Mouse (Mus musculus): ENCODE measurements around the gene Creb5. TPM values are rescaled to one million over a fixed set of nuclear protein-coding genes. Genes with fewer than 3 reads are reported as not detected.

The Creb5 gene
- total RNA-seq, 1 experiment from 2014 or later, result 3.4 TPM

DNA sequence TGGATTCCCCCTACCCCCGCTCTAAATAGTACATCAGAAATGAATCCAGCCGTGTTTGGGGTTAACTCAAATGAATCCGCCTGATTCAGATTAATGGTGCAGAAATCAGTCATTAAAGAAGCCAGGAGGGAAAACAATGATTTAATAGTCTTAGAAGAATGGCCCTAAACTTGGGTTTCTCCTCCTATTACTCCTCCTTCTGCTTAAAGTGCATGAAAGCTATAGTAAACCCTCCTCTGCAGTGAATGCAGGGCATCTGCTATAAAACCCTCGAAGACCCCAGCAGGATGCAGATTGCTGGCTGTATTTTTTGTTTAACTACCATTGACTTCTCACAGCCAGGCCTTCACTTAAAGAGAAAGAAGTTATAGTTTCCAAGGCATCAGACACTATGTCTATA, 307.2 kb downstream of the Creb5 start:
- DNase-seq, result no peak

DNA sequence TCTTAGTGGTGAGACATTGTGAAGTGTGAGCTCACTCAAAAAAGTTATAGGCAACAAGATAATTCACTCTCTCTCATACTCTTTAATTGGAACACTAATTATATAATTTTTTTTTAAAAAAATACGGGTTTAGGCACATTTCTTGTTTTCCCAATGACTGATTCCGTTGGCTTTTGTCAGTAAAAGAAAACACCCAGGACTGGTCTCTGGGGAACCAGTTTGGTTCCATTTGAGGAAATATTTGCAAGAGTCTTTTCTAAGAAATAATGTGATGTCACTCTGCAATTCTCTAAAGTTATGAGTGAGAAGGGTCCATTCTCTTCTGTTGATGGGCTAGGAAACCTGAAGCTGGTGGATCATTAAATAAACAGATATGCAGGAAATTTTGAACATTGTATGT, 309.3 kb downstream of the Creb5 start:
- DNase-seq, result no peak

DNA sequence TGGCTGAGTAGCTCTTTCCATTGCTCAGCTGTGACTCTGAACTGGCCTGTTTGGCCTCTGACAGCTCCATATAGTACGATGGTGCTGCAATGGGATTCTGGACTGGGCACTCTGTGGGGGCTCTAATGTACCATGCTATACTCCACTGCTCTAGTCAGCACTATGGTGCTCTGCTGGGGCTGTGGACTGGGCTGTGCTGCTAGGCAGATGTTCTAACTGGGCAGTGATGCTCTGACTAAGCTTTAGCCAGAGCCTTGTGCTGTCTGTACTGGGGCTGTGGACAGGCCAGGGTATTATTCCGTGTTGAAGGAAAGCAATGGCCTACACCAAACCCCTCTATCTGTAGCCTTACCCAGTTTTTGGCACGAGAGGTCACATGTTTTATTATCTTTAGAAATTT, 316.0 kb downstream of the Creb5 start:
- DNase-seq, result no peak

DNA sequence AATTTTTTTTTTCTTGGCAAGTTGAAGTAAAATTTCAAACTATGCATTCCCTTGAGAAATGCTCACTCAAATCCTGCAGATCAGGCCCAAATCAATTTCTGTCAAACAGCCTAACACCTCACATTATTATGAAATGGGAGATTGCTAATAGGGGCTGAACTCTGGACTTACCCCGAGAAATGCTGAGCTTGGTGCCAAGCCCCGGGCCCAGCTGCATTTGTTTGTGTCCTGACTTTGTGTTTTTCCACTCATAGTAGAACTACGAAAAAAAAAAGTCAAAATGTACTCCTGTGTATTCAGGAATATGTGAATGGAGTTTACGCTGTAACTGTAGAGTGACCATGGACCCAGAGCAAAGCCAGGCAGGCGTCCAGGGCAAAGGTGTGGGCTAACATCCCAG, 316.6 kb downstream of the Creb5 start:
- DNase-seq, result no peak

DNA sequence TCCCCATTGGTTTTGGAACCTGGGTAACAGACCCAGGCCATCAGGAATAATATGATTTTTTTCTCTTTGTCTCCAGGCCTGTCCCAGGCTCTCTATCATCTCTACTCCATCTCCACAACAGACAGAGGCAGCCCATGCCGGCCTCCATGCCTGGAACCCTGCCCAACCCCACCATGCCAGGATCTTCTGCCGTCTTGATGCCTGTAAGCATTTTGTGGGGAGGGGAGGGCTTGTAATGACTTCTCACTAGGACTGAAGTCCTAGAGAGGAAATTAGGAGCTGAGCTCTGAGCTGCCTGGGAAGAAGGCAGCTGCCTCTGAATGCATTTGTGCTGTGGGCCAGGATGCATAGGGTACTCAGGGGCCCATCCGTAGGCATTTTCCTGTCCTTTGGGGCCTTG, 317.3 kb downstream of the Creb5 start:
- no peak for DNase-seq

GRCm38 (mm10) chr6:53605184-53605583, 318.1 kb downstream of the Creb5 start:
- DNase-seq, result no peak

GRCm38 (mm10) chr6:53611451-53611945, 324.4 kb downstream of the Creb5 start:
- DNase-seq, result no peak

DNA sequence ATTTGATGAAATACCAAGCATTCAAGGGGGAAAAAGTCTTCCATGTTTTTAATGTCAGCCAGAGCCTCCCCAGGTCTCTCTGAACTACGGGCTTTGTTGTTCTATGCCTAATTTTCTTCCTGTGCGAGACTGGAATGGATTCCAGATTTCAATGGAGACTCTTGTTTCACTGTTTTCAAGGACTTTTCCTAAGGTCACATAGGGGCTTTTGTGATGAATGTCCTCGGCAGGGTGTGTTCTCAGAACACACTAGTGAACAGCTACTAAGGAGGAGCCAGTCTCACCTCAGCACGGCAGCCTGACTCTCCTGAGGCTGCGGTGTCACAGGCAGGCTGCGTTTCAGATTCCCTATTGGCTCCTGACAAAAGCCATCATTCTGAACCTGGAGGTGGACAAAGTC, 325.6 kb downstream of the Creb5 start:
- DNase-seq, result no peak

DNA sequence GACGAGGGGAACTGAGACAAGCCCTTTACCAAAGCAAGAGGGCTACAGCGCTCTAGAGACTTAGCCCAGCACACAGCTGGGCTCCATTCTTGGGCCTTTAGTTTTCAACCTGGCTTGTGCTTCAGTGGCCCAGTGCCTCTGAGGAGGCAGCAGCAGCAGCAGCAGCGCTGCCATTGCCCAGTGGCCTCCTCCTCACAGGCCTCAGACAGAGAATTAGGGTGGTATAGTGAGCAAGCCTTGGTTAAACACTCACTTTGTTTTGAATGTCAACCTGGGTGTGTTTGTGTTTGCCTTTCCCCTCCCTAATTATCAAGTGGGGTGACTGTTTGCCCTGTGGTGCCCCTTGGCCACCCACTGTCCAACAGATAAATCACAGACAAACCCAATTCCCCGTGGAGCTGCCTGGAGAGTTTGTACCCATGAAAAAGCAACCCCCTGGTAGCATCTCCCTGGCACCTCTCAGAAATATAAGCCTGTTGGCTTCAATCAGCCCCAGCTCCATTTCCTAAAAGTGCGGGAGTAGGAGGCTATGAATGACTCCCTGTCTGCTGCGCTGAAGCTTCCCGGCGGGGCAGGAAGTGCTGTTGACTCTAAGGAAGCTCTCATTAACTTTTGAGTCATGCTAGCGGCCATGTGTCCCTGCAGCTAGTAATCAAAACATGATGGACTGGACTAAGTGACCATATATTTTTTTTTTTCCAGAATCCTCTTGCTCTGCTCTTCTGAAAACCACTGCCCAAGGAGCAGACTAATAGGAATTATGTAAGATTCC, 328.6 kb downstream of the Creb5 start:
- DNase-seq, result no peak

GRCm38 (mm10) chr6:53618164-53618563, 331.1 kb downstream of the Creb5 start:
- DNase-seq, result no peak

- peak; percentile 22 for DNase-seq
Measured at GRCm38 (mm10) chr6:53619676-53620075, 332.6 kb downstream of the Creb5 start.

- no peak for DNase-seq
Measured at GRCm38 (mm10) chr6:53621295-53621694, 334.2 kb downstream of the Creb5 start.

DNA sequence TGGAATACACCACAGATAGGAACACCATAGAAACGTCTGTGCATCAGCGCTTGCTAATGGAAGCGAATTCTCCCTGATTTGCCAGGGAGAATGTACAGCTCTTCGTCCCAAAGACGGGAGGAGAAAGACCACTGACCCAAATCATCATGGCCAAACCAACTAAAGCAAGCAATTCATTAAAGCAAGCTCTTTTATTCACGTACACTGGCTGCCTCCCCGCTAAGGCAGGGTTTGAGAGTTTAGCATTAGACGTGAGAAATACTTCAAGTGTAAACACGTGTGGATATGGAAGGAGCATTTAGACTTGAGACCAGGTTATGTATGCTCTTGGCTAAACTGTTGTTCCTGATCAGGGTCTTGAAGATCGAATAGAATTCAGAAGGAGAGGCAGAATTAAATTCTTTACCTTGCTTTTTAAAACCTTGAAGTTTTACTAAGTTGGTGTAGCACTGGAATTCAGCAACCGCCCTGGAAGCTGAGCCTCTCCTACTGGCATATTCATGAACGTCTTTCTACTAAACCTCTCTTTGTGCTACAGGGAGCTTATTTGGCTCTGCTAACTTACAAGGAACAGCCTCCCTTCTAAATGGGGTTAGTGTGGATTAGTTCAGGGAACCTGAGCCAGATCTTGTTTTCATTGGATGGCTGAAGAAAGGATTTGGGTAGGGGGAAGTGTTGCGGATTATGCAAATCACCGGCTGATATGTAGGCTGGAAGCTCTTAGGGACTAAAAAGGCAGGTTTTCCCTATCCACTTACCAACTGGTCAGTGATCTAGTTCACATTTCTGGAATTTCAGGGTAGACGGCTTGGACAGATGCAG, 337.6 kb downstream of the Creb5 start:
- no peak for DNase-seq

GRCm38 (mm10) chr6:53626044-53626443, 339.0 kb downstream of the Creb5 start:
- no peak for DNase-seq

- DNase-seq, result no peak
Measured at GRCm38 (mm10) chr6:53628714-53629113, 341.6 kb downstream of the Creb5 start.

DNA sequence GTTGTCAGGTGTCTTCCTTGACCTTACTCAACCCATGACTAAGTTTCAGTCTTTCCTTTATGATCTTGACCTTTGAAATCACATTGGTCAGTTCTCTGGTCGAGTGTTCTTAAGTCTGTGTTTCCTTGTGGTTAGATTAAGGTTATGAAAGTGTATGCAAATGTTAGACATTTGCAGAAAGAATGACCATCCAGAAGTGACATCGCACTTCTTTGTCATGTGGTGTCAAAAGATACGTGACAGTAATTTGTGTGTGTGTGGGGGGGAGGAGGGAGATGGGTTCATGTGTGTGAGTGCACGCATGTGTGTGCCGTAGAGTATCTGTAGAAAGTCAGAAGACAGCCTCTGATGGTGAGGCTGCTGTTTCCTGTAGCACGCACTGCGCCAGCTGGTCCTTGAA, 348.4 kb downstream of the Creb5 start:
- no peak for DNase-seq

DNA sequence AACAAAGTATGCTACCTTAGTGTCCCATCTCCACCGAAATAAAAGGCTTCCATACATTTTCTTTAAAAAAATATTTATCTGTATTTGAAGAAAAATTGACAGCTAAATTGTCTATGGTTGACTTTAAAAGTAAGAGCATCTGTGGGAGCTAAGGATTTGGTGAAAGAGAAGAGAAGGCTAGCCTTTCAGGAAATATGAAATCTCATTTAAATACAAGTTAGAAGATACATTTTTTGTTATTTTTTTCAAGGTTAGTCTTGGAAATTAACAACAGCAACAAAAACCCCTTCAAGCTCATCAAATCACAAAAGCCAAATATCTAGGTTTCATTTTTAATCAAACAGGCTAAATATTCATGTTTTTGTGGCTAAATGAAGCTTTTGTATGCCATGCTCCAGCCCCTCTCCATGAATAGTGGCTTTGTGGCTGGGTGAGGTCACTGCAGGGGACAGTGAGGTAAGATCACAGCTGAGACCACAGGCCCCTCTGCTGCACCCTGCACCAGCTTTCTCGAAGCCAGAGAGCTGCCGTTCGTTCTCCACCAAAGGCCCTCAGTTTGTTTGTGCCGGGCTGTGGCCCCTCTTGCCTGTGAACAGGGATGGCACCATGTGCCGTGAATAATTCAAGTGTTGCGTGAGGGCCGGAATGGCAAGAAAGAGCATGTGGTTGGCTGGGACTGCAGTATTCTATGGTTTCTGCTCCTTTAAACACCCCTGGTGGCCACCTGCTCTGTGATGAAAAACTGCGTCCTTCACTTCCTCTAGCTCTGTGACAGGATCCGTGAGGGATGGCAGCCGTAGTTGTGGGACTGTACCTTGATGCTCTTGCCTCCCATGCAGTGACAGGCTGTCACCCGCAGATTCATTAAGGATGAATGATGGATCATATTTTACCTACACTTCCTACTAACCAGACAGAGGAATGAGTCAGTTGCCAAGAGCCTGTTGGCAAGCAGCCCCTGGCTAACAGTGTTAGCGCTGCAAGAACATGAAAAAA, 350.6 kb downstream of the Creb5 start:
- peak; percentile 23 for DNase-seq

- no peak for DNase-seq
Measured at GRCm38 (mm10) chr6:53641633-53642605, 354.8 kb downstream of the Creb5 start.

- no peak for DNase-seq
Measured at GRCm38 (mm10) chr6:53642826-53643356, 355.8 kb downstream of the Creb5 start.

- DNase-seq, result no peak
Measured at GRCm38 (mm10) chr6:53643481-53643880, 356.4 kb downstream of the Creb5 start.

DNA sequence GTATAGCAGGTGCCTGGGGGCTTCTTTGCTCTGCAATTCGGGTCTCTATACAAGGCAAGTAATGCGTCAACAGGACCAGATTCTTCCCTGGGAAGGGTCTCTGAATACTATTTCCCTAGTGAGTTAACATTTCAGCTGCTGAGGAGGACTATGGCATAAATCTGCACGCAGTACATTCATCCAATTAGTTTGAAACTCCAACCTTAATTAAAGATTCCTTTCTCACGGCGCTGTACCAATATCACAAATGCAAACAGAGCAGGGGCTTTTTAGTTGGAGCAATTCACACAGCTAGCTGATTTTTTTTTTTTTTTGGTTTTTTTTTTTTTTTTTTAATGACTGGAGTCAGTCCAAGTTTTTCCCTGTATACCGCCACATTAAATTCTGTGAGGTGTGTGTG, 357.0 kb downstream of the Creb5 start:
- no peak for DNase-seq
